Mouse (Mus musculus) erythroblast, embryonic 14.5 days (primary cell): Measurements from ENCODE around the gene Cldn3.

Experiments
- GATA1 ChIP-seq: IDR thresholded peaks from 2 replicates; pipeline ENCODE4 v1.6.1; 2012; ENCODE audit warnings: low read length, inconsistent platforms, mixed read lengths
- TAL1 ChIP-seq: IDR thresholded peaks from 3 replicates; pipeline ENCODE4 v1.6.1; 2012; ENCODE audit warnings: low read length, inconsistent platforms, mixed read lengths

- TF ChIP-seq GATA1, result no peak
- no peak for TF ChIP-seq TAL1
Measured at GRCm38 (mm10) chr5:134961519-134961918, 24.5 kb upstream of the Cldn3 start.
